Mouse (Mus musculus) c-Kit-positive CD71-positive TER-119-negative erythroid progenitor cells, embryonic 14.5 days (primary cell): ENCODE results near the gene Il11ra1.
"Not testable (repeated sequence)": the region's sequence is repeated elsewhere in the genome, so short reads cannot be mapped to it uniquely, and the experiment has no call there.

ENCODE experiments used
- DNase-seq: peaks from one replicate; pipeline ENCODE4 v3.0.0-alpha.2; 2013; ENCODE audit warnings: low read depth

The Il11ra1 gene

GRCm38 (mm10) chr4:41699783-41700182 is at the start of gene Il11ra1:
Gene Il11ra1 (plus strand): TSS chr4:41699989.
- not testable (repeated sequence) for DNase-seq

- no peak for DNase-seq
These were observed 46.5 kb upstream of the Il11ra1 start for GRCm38 (mm10) chr4:41653296-41653695.

- DNase-seq, result no peak
These were observed 46.1 kb upstream of the Il11ra1 start for GRCm38 (mm10) chr4:41653730-41654129.

- no peak for DNase-seq
These were observed 45.6 kb upstream of the Il11ra1 start for GRCm38 (mm10) chr4:41654217-41654616.

- no peak for DNase-seq
These were observed 44.3 kb upstream of the Il11ra1 start for GRCm38 (mm10) chr4:41655525-41655924.

GRCm38 (mm10) chr4:41658566-41659384 is 41.0 kb upstream of the Il11ra1 start:
- DNase-seq, result no peak

GRCm38 (mm10) chr4:41659556-41659955 is 40.2 kb upstream of the Il11ra1 start:
- DNase-seq, result no peak

GRCm38 (mm10) chr4:41660851-41661430 is 38.8 kb upstream of the Il11ra1 start:
- DNase-seq, result no peak

GRCm38 (mm10) chr4:41662723-41663122 is 37.1 kb upstream of the Il11ra1 start:
- DNase-seq, result no peak

- DNase-seq, result no peak
These were observed 36.2 kb upstream of the Il11ra1 start for GRCm38 (mm10) chr4:41663614-41664013.

- no peak for DNase-seq
These were observed 35.3 kb upstream of the Il11ra1 start for GRCm38 (mm10) chr4:41664533-41664932.

- DNase-seq, result no peak
These were observed 34.6 kb upstream of the Il11ra1 start for GRCm38 (mm10) chr4:41665009-41665675.

- DNase-seq, result no peak
These were observed 33.1 kb upstream of the Il11ra1 start for GRCm38 (mm10) chr4:41666646-41667045.

- DNase-seq, result no peak
These were observed 29.0 kb upstream of the Il11ra1 start for GRCm38 (mm10) chr4:41670836-41671235.

GRCm38 (mm10) chr4:41671500-41671899 is 28.3 kb upstream of the Il11ra1 start:
- DNase-seq, result no peak

- no peak for DNase-seq
These were observed 27.8 kb upstream of the Il11ra1 start for GRCm38 (mm10) chr4:41671963-41672480.

- no peak for DNase-seq
These were observed 27.2 kb upstream of the Il11ra1 start for GRCm38 (mm10) chr4:41672522-41672963.

GRCm38 (mm10) chr4:41673186-41673585 is 26.6 kb upstream of the Il11ra1 start:
- DNase-seq, result no peak

- DNase-seq, result no peak
These were observed 23.4 kb upstream of the Il11ra1 start for GRCm38 (mm10) chr4:41676248-41677005.

GRCm38 (mm10) chr4:41677006-41677629 is 22.7 kb upstream of the Il11ra1 start:
- no peak for DNase-seq

GRCm38 (mm10) chr4:41678863-41679262 is 20.9 kb upstream of the Il11ra1 start:
- no peak for DNase-seq
